Mouse (Mus musculus) ovary, postnatal 14 days (tissue): ENCODE data around the gene 1700029F12Rik.

ENCODE experiments used
- DNase-seq: peaks from one replicate; pipeline ENCODE4 v3.0.0; 2022; ENCODE audit warnings: low spot score

1700029F12Rik gene

GRCm38 (mm10) chr13:97021906-97022305 is 12.3 kb downstream of the 1700029F12Rik start:
- no peak for DNase-seq

- no peak for DNase-seq
These were observed 14.0 kb downstream of the 1700029F12Rik start for GRCm38 (mm10) chr13:97020122-97020521.

DNA sequence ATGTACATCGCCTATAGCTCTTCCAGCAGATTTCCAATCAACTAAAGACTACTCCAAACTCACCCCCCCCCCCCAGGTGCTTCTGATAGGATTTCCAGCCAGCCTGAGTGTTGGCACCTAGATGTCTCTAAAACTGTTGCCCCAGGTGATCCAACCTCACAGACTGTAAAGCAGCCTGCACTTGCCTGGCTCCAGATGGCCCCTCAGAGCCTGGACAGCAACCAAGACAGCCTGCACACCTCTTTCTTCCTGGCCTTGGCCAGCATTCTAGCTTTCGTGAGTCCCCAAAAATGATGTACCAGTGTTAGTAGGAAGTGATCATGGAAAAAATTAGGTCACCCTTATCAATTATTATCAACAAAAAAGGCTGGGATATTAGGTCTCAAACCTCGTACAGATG is 16.5 kb downstream of the 1700029F12Rik start:
- no peak for DNase-seq

DNA sequence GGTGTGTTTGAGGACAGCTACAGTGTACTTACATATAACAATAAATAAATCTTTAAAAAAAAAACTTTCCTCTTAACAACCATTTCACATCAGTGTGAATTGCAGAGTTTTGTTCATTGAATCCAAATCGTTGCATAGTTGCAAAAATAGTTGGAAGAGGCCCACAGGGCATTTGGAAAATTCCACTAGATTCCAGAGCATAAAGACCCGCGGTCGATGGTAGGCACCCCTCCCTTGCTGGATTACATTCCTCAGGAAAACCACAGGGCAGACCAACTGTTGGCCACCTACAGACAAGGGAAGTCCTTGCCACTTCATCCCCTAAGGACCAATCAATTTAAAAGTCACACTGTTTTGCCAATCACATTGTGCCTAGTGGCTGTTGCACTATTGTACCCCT is 19.8 kb downstream of the 1700029F12Rik start:
- DNase-seq, result no peak

- DNase-seq, result no peak
These were observed 25.7 kb downstream of the 1700029F12Rik start for GRCm38 (mm10) chr13:97008266-97009153.

DNA sequence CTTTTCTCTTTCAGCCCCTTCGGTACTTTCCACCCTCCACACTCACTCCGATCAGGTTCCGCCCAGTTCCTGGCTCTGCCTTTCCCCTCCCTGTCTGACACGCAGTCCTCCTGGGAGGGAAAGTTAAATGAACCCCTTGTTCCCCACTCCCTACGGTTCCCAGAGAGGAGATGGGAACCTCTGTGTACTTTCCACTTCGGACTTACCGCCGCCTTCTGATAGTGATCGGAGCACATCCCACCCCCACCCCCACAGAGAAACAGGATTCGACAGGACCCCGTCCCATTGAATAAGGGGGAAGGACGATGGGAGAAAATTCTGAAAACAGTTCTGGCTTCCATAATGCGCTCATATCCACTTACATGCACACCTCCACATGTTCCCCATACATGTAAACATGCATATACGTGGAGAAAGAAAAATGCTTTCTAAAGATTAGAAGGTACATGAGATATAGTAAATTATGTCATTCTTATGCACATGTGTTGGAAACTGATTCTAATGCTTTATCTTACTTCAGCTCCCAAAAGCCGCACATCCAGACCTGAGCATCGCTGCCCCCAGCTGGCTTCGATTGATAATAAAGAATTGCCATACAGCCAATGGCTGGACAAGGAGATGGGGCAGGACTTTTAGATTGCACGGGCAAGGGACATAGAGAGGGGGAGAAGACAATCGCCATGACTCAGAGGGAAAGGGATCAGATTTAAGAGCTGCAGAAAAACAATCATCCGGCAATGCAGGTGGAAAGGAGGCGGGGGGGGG is 26.5 kb downstream of the 1700029F12Rik start:
- no peak for DNase-seq

DNA sequence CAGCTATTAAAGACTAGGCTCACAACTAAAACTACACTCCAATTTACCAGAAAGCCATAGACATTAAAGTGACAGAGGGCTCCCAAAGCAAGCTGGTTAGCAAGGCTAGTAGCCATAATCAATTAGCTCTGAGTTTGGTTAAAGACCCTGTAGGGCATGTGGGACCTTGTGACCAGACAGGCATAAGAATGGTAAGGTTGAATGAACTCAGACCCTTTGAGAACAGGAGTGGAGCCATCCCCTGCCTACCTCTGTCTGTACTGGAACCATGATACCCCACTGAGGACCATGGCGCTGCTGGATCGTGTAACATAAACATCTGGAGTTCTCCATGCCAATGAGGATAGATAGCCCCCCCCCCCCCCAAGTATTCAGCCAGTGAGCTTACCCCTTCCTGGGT is 27.4 kb downstream of the 1700029F12Rik start:
- no peak for DNase-seq

- no peak for DNase-seq
These were observed 37.1 kb downstream of the 1700029F12Rik start for GRCm38 (mm10) chr13:96997080-96997479.

GRCm38 (mm10) chr13:96995243-96995642 is 38.9 kb downstream of the 1700029F12Rik start:
- DNase-seq, result no peak

GRCm38 (mm10) chr13:96993291-96993989 is 40.7 kb downstream of the 1700029F12Rik start:
- DNase-seq, result no peak

GRCm38 (mm10) chr13:96990561-96991265 is 43.4 kb downstream of the 1700029F12Rik start:
- no peak for DNase-seq

DNA sequence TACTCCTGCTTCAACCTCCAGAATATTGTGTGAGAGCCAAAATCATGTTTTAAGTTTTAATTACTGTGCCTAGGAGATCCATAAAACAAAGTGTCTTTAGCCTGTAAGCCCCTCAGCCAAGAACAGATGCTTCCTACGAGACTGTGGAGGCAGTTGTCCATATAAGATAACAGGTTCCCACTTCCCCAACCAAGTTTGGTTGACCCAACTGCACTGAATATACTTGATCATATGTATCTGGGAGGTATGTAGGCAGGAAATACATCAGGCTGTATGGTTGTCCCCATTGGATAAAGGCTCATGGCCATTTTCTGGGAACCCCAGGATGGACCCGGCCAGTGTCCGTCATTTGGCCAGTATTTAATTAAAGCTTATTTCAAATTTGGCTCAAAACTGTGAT is 44.1 kb downstream of the 1700029F12Rik start:
- no peak for DNase-seq

DNA sequence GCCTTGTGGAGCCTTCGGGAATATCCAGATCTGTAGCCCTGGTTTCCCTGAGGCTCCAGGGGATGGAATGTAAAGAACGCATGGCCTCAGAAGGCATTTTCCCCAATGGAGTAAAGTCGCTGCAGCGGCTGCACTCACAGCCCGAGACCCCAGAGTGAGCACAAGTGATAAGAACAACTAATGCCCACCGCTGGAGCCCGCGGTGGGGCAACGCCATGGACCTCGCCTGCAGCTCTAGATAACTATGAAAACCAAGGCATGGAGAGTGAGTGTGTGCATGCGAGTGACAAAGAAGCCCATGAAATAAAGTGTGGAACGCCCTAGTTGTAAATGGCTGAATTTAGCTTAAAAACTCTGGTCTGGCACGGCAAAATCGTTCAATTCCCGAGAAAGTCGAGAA is 45.0 kb downstream of the 1700029F12Rik start:
- DNase-seq, result no peak

DNA sequence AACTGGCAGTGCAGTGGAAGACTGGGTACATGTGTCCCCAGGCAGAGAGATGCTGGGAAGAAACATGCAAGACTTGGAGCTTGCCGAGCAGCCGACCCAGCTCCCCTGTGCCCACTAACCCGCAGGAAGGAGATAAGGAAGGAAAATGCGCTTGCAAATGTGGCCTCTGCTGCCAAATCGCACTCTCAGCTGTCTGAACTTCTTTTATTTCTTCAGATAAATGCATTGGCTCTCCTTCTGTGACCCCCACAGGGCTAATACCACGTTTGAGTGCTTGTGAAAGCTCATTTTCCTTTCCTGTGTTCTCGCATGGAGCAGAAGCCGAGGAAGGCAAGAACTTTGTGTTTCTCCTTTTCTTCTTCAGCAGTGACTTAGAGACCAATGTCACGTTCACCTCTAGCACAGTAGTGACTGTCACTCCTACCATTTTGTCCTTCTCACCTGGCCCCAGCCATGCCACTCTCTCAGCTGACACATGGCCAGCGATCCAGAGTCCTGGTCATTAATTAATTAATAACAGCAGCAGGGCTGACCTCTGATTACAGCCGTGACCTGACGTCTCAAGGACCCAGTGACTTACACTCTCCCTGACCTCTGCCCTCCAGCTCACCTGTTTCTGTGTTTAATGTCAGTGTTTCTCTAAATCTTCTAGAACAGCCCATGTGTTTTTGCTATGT is 48.4 kb downstream of the 1700029F12Rik start:
- DNase-seq, result no peak

- no peak for DNase-seq
These were observed 49.5 kb downstream of the 1700029F12Rik start for GRCm38 (mm10) chr13:96984688-96985087.

GRCm38 (mm10) chr13:96983251-96984126 is 50.7 kb downstream of the 1700029F12Rik start:
- DNase-seq, result no peak

- DNase-seq, result no peak
These were observed 53.6 kb downstream of the 1700029F12Rik start for GRCm38 (mm10) chr13:96980561-96980960.

DNA sequence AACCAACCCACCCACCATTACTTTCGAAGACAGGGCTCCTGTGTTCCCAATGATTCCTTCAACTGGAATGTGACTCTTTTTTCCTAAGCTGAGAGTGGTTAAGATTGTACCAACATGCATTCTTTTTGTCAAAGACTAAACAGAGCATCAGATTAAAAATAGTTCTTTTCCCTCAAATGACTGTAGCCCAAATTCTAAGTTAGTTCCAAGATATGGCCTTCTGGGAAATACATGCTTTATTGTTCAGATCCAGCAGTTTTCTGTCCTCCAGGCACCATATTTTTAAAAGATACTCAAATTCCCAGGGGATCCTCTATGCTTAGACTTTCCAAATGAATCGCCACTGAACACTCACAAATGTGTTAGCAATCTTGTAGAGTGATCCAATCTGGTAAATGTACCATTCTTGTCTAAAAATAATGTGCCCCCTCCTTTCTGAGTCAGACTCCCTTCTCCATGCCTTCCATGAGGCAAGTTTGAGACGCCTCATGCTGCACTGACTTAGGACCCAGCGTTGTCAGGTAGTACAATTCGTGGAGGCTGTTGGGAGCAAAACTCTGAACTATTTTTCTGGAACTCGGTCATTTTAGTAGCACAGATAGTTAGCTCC is 57.1 kb downstream of the 1700029F12Rik start:
- no peak for DNase-seq

GRCm38 (mm10) chr13:96973318-96973717 is 60.8 kb downstream of the 1700029F12Rik start:
- DNase-seq, result no peak
